Mouse (Mus musculus): ENCODE data around the gene Nos1ap.

Gene Nos1ap

DNA sequence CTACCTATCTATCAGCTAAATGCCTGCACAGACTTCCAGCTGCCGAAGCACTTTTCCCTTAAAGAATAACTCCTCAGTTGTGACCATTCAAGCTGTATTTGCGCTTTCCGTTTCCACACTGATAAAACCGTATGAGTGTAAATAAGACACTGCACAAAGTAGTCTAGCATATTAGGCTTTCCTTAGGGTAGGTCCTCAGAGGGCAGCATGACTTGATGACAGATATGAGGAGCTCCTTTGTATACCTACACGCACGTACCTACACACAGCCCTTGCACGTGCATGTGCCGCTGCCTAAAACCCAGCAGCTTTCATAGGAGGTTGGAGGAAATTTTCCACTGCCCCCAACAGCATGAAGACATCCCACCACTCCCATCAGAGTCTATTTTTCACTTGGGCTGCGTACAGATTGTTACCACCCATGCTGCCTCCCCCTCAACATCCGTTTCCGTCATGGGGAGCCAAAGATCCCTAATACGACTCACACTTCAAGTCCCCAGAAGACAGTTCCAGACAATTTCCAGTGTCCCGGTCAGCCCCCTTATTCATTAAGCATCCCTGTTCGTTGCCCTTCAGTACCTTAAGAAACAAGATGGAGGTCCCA is 41.4 kb downstream of the Nos1ap start:
- in situ Hi-C loops (cut with MseI, MboI): no loop called here

DNA sequence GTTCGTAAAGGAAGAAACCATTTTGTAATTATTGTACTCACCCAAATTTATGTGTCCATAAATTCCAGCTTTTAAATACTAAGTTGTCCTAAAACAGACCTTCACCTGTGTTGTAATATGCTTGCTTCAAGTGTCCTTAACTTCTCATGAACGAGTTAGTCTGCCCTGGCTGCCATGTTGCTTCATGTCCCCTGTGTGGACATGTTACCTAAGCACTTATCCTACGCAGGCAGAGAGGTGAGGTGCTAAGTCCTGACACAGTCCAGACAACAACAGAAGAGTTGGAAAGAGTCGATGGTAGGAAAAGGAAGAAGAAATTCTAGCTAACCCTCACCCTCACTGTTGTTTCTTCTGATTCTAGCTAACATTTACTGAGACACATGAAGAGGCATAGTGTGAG is 43.4 kb downstream of the Nos1ap start:
- in situ Hi-C loops (cut with MseI, MboI): no loop called here

DNA sequence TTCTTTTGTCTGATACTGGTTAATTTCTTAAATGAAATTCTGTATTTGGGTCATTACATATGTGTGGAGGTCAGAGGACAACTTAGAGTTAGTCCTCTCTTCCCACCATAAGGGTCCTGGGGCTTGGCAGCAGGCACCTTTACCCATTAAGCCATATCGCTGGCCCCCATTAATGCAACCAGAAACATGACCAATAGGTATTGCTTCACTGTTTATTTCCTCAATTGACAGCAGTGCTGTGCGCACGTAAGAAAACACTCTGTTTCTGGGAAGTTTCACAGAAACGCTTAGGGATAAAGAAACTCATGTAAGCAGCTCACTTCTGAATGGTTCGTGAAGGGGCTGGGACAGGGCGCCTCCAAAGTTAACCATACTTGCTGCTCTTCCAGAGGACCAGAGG is 44.4 kb downstream of the Nos1ap start:
- in situ Hi-C loops (cut with MseI, MboI): no loop called here

GRCm38 (mm10) chr1:170539507-170539906 is 50.2 kb downstream of the Nos1ap start:
- in situ Hi-C loops (cut with MseI, MboI): no loop called here

DNA sequence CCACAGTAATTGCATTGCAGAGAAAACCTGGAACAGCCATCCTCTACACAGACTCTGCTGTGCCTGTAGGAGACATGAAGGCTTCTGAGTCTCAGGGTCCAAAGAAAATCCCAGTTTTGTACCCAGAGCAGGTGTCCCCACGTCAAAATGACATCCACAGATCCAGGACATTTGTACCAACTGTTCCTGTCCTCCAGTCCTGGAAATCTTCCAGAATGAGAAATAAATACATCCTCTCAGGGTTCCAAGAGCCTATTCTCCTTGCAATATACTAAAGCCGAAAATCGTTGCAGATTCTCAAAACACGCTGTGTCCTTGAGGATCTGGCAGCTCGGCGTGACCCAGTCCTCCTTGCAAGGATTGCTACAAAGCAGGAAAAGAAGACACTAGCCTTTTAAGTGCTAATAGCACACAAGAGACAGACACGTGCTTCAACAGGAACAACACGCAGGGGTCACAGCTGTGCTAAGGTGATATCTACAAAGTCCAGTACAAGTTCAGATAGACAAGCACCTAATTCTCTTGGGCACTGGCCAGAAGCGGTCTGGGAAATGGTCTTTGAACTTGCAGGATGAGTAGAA is 51.1 kb downstream of the Nos1ap start:
- in situ Hi-C loops (cut with MseI, MboI): no loop called here

DNA sequence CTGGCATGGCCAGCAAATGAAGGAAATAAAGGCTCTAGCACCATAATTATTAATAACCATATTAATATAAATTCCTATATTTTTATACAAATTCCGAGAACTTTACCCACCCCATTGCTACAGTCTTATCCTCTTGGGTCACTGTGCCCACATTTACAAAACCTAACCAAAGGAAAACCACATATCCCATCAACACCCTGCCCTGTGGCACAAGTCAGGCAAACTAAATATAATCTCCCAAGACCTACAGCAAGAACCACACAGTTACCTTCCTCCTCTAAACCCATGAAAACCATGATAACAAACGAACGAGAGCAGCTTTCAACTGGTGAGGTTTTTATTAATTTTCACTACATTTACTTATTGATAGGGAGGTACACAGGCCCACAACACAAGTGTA is 53.3 kb downstream of the Nos1ap start:
- in situ Hi-C loops (cut with MseI, MboI): no loop called here

DNA sequence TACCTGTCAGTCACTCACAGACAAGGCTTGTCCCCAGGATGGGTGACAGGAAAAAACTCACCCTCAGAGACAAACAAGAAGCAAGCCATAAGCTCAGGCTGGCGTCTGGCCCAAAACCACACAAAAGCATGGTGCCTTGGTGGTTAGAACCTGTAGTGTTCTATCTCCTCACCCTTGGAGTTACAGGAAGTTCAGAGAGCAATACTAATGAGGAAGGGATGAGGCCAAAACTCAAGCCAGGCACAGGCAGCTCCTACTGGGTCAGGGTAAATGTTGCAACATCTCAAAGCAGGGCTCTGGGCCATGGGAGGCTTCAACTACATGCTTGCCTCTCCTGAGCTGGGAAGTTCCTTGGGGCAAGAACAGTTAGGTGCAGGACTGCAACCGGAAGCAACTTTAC is 54.4 kb downstream of the Nos1ap start:
- in situ Hi-C loops (cut with MseI, MboI): no loop called here

DNA sequence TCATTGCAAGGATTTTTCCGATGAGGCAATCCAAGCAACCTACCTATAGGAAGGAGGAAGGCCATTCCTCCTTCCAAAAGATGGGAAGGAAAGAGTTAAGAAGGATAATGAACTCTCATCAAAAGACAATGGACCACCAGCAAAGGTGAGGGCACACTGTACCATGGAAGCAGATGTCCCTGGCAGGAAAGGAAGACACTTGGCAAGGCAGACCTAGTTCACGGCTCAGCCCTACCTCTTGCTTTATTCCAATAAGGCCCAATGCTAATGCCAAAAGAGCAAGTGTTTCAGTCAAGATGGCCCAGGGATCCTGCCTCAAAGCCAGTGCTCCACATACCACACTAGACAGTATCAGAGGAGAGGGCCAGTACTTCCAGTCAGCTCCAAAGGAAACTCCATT is 58.4 kb downstream of the Nos1ap start:
- in situ Hi-C loops (cut with MseI, MboI): no loop called here

GRCm38 (mm10) chr1:170530456-170530855 is 59.2 kb downstream of the Nos1ap start:
- in situ Hi-C loops (cut with MseI, MboI): no loop called here

- in situ Hi-C loops (cut with MseI, MboI): no loop called here
These were observed 66.8 kb downstream of the Nos1ap start for GRCm38 (mm10) chr1:170522891-170523290.

GRCm38 (mm10) chr1:170521520-170522205 is 68.0 kb downstream of the Nos1ap start:
- in situ Hi-C loops (cut with MseI, MboI): no loop called here

DNA sequence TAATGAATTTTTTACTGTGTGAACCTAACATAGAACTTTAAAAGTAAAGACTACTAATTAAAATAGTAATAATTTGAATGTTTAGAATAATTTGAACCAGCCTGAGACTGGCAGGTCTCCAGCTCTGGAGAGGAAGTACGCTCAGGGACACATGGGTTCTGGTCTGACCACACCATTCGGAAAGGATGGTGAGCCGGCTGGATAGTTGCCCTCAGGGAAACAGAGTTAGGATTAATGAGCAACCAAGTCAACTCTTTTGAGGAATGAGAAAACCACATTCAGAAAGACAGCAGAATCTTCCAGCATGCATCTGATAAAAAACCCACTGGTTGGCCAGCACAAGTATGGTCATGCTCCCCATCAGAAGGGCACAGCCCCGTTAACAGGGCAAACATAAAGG is 69.5 kb downstream of the Nos1ap start:
- in situ Hi-C loops (cut with MseI, MboI): no loop called here

- in situ Hi-C loops (cut with MseI, MboI): no loop called here
These were observed 70.0 kb downstream of the Nos1ap start for GRCm38 (mm10) chr1:170519631-170520030.

DNA sequence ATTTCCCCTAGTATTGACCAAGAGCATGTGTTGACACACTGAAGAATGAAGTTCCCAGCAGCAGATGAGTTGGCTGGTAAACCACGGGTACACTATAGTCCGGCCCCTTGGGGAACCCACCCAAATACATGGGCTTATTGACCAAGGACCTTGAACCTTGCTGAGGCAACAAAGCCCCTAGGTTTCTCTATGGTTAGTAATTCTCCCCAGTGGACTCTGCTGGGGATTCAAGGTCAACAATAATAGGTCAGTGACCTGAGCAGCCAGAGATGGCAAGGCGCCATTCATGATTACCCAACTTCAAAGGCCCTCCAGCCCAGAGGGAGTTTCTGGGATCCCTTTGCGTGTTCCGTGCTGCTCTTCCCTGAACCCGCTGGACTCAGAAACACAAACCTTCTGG is 73.5 kb downstream of the Nos1ap start:
- in situ Hi-C loops (cut with MseI, MboI): no loop called here

DNA sequence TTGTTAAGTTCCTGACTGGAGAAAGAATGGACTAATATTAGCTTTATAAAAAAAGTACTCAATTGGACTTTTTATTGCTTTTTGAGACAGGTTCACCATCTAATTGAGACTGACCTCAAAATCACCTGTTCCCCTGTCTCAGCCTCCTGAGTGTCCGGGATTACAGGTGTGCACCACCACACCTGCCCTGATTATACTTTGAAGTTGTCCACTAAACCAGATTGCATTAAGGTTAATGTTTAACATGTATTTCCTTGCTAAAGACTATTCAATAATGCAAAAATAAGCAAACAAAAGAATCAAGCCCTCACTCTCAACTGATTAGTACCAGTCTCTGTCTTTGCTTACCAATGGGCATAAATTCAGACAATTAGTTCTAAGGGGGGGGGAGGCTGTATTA is 74.2 kb downstream of the Nos1ap start:
- in situ Hi-C loops (cut with MseI, MboI): no loop called here

DNA sequence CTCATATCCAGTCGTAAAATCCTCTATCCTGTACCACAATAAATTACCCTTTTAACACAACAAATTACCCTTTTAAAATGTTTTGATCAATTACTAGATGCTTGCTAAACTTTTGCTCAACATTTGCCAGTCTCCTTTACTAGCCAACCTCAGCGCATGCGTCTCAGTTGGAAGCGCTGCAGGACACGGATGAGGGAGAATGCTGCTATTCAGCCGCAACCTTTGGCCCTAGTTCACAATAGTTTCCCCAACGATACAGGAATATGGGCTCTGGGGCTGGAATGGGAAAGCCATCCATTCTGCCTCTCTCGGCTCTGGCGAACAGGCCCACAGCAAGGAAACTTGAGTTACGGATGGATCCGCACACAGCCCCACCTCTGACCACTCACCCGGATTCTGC is 75.4 kb downstream of the Nos1ap start:
- in situ Hi-C loops (cut with MseI, MboI): no loop called here

DNA sequence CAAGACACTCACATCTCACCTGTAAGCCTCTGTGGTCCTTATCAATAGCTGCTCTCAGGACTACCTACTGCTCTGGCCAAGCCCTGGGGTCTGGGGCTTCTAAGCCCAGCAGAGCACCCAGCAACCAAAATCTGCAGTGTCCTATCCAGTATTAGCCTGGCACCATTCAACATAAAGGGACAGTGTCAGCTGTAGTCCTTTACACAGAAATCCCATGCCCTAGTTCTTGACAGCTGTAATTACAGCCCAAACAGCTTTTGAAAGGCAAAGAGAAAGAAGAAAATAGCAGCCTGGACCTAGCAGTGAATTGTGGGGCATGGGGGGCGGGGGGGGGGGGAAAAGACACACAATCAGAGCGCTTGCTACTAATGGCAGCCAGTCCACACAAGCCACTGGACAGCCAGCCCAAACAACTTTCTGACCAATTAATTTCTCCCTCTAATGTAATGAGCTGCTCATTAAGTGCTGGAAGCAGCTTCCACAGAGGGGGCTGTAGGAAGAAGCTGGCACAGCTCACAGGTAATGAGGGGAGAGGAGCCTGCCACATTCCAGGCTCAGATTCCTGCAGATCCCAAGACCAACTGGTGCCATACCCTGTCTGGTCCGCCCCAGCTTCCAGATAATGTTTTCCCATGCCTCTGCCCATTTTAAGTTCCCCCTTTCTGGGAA is 77.1 kb downstream of the Nos1ap start:
- in situ Hi-C loops (cut with MseI, MboI): no loop called here

GRCm38 (mm10) chr1:170510595-170511240 is 78.9 kb downstream of the Nos1ap start:
- in situ Hi-C loops (cut with MseI, MboI): no loop called here

DNA sequence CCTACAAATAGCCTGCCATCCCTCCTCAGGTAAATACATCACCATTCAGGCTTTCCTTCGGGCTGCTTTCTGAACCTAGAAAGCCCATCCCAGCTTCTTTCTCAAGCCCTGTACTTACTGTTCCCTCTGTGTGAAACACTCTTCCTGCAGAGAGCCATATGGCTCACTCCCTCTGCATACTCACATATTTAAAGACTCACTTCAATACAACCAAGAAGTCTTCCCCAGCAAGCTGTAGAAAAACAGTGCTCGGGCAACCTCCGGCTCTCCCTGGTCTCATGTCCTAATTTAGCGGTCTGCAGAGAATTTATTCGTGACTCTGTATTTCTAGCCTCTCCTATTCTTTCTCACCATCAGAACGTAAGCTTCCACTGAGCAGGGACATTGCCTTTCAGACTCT is 83.4 kb downstream of the Nos1ap start:
- in situ Hi-C loops (cut with MseI, MboI): no loop called here

DNA sequence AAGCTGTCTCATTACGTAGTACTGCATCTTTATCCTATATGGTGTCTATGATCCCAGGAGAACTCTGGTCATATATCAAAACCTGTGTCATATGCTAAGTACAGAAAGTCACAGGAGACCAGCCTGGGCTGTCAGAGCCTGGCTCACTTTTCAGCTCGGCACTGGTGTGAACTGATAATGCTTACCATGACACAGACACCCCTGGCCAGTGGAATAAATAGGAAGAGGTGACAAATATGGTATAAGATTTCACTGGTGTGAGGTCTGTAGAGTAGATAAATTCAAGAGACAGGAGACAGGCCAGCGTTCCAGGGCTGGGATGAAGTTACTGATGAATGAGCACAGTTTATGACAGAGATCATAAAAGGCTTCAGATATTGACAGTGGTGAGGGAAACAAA is 84.6 kb downstream of the Nos1ap start:
- in situ Hi-C loops (cut with MseI, MboI): no loop called here

DNA sequence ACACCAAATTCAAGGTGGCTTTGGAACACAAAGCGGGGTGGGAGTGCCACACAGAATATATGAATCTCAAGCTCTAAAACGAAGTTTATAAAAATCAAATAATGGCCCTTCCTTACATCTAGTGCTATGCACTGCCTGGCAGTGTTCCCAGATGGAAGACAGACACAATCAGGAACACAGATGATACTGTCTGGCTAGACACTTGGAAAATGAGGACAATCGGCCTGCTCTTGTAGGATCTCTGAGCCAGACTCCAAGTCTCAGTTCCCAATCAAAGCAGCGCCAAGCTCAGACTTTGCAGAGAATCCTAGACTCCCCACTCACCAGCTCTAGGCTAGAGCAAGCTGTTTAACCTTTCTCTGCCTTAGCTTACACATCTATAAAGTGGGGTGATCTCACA is 85.3 kb downstream of the Nos1ap start:
- in situ Hi-C loops (cut with MseI, MboI): no loop called here

DNA sequence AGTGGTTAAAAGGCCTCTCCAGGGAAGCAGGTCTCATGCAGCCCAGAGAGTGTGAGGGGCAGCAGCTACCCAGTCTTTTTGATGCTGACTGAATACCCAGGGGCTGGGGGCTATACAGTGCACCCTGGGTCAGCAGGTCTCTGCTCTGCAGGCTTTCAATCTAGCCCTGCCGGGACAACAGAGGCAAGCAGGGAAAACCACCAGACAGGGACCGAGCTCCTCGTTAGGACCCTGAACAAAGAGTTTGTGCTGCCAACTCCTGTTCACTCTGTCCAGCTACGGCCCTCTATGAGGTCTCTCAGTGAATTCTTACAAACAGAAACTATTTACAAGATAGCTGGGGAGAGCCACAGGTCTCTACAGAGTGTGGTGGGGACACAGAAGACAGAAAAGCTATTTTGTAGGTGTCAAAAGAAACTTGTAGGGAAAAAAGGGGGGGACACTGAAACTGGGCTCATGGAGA is 86.4 kb downstream of the Nos1ap start:
- in situ Hi-C loops (cut with MseI, MboI): no loop called here

All from mouse trophoblast stem cell (cell line).